Mouse (Mus musculus) cortical plate, adult 2 months (tissue): Measurements from ENCODE around the gene Ano2. TPM values are rescaled to one million over a fixed set of nuclear protein-coding genes. Genes with fewer than 3 reads are reported as not detected.
A peak's percentile ranks its signal among the peaks of the same experiment; 100 is the strongest.

Source experiments
- H3K27ac ChIP-seq: fragments of 200-500 bp; 2 replicates; pipeline ENCODE4 v1.5.1; 2012; ENCODE audit warnings: low read length, control low read depth, inconsistent platforms; ENCODE audit not compliant: insufficient read depth
- H3K4me1 ChIP-seq: fragments of 200-500 bp; 2 replicates; pipeline ENCODE4 v1.6.1; 2011; ENCODE audit warnings: low read length; ENCODE audit not compliant: control insufficient read depth, insufficient read depth
- H3K4me3 ChIP-seq: fragments of 200-500 bp; 2 replicates; pipeline ENCODE4 v1.5.1; 2011; ENCODE audit warnings: mild to moderate bottlenecking, low read length, control low read depth; ENCODE audit not compliant: insufficient read depth
- CTCF ChIP-seq: fragments of 200-500 bp; IDR thresholded peaks from 2 replicates; pipeline ENCODE4 v1.5.1; 2011; ENCODE audit warnings: mild to moderate bottlenecking, control low read depth, low read length; ENCODE audit not compliant: insufficient read depth; ENCODE audit errors: extremely low read depth
- POLR2A ChIP-seq: fragments of 200-500 bp; IDR thresholded peaks from 2 replicates; pipeline ENCODE4 v1.6.1; 2011; ENCODE audit warnings: mild to moderate bottlenecking, low read length, control low read depth; ENCODE audit not compliant: insufficient read depth; ENCODE audit errors: extremely low read depth
- polyA plus RNA-seq: library from polyadenylated mRNA; depleted of rRNA; stranded (reverse); fragments of >200 nt; gene quantifications from 2 replicates; pipeline ENCODE4 v1.2.3, GENCODE M21; 2012

Ano2 gene
- polyA plus RNA-seq, 1 experiment: 3.0 TPM

- Histone ChIP-seq H3K27ac (no peak overlapping the region), H3K4me3 (no peak overlapping the region), H3K4me1 (no peaks in the 10 kb centered on the region)
- no peak for TF ChIP-seq POLR2A
- TF ChIP-seq CTCF: no peak
Measured at GRCm38 (mm10) chr6:125879306-125879705, 189.1 kb downstream of the Ano2 start.

DNA sequence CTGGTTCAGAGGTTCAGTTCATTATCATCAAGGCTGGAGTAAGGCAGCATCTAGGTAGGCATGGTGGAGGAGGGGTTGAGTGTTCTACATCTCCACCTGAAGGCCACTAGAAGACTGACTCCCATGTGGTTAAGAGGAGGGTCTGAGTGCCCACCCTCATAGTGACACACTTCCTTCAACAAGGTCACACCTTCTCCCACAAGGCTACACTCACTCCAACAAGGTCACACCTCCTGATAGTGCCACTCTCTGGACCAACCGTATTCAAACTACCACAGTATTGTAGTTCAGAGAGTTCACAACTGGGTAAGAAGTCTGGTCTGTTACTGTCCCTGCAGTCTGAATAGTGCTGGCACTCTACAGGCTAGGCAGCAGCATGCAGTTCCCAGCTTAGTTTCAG lies 198.4 kb downstream of the Ano2 start:
- no peak for TF ChIP-seq CTCF
- TF ChIP-seq POLR2A: no peak
- Histone ChIP-seq H3K4me1 (no peaks in the 10 kb centered on the region), H3K27ac (no peak overlapping the region), H3K4me3 (no peak overlapping the region)

GRCm38 (mm10) chr6:125894340-125894739 lies 204.1 kb downstream of the Ano2 start:
- TF ChIP-seq POLR2A (no peak), CTCF (no peak)

DNA sequence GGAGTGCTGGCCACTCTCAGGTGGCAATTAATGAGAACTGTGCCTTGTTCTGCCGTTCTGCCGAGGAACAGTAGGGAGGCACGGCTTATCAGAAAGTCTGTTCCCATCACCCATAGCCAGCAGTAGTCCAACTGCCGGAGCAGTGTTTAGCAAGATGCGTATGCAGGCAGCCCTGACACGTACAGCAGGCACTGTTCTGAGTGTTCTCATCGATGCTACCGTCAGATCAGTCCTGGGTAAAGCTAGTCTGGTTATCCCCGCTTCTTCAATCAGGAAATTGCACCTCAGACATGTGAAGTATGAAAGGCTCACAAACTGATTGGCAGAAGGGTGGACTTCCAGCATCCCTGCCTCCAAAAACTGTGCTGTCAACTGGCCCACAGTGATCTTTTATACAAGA lies 224.2 kb downstream of the Ano2 start:
- Histone ChIP-seq H3K4me3 (no peak overlapping the region), H3K27ac (no peak overlapping the region), H3K4me1 (no peaks in the 10 kb centered on the region)
- no peak for TF ChIP-seq POLR2A
- no peak for TF ChIP-seq CTCF

More at GRCm38 (mm10) chr6:125894340-125894739, 204.1 kb downstream of the Ano2 start:
- Histone ChIP-seq H3K4me1 (no peaks in the 10 kb centered on the region), H3K4me3 (no peak overlapping the region), H3K27ac (no peak overlapping the region)

DNA sequence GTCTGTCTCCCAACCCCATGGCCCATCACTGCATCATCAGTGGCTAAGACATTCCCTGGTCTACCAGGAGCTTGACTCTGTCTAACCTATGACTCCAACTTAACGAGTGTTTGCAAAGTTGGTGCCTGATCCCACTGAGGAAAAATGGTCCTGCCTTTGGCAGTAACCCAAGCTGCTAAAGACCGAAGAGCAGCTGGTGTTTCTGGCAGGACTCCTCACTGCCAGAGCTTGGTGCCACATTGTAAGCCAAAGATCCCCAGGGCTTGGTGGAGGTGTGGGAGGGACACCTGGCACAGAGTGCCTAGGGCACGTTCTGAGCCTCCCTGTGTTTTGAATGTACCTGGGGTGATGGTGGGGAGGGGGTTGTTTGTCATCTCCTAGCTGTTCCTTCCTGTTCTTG lies 232.5 kb downstream of the Ano2 start:
- Histone ChIP-seq H3K4me1 (no peaks in the 10 kb centered on the region), H3K4me3 (no peak overlapping the region), H3K27ac (no peak overlapping the region)
- TF ChIP-seq POLR2A (no peak), CTCF (no peak)

GRCm38 (mm10) chr6:125924979-125925378 lies 234.8 kb downstream of the Ano2 start:
- no peak overlapping the region for H3K4me3 ChIP-seq
- no peak overlapping the region for H3K27ac ChIP-seq
- no peak for TF ChIP-seq CTCF
- H3K4me1 ChIP-seq: no peaks in the 10 kb centered on the region

DNA sequence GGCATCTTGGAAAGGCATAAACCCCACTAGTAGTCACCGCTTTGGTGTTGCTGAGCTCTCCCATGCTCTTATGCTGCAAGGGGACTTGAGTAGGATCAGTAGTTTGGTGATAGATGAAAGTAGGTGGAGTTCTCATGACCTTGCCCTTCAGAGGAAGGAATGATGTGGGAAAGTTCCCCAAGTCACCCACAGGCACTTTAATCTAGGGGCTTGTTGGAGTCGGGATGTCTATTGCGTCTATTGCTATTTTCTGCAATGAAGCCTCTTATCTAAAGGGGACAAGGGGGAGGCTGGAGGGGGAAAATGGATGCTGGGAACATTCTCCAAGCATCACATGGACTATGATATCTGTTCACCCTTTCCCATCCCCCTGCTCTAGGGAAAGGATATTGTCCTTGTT lies 235.6 kb downstream of the Ano2 start:
- Histone ChIP-seq H3K4me1 (no peaks in the 10 kb centered on the region), H3K27ac (no peak overlapping the region), H3K4me3 (no peak overlapping the region)
- TF ChIP-seq POLR2A: no peak
- TF ChIP-seq CTCF: no peak

DNA sequence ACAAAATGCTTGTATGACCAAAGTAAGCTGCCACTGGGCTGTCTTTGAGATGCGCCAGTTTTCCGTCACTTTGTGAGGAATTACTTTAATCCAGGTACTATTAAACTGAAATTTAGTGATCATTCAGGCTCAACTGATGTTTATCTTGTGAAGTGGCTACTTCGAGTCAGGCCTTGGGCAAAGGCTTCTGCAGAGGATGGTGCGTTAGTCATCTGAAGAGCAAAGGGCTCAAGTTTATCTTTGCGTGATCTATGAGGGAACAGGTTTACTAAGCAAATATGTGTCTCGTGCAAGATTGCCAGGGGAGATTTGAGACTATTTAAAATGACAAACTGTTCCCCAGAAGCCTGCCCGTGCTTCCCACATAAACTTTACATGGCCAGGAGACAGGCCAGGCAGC lies 241.7 kb downstream of the Ano2 start:
- TF ChIP-seq POLR2A (no peak), CTCF (no peak)
- no peaks in the 10 kb centered on the region for H3K4me1 ChIP-seq
- H3K4me3 ChIP-seq: no peak overlapping the region
- no peak overlapping the region for H3K27ac ChIP-seq

DNA sequence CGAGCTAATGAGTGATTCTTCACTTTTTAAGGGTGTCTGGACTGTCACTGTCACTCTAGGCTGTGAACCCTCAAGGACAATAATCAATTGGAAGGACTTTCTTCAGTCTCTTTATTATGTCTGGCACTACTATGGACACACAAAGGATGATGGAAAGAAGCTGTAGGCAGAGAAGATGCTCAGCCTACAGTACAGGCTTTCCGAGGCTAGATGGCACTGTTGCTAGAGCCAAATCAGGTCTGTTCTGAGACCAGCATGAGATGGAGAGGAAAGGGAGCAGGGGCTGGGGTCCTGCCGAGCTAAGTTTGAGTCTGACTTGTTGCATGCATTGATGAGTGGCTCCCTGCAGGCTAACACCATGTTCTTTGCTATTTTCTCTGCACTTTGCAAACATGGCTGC lies 264.7 kb downstream of the Ano2 start:
- H3K27ac ChIP-seq: no peak overlapping the region
- no peaks in the 10 kb centered on the region for H3K4me1 ChIP-seq
- TF ChIP-seq POLR2A (no peak), CTCF (peak; percentile 85)
- no peak overlapping the region for H3K4me3 ChIP-seq

DNA sequence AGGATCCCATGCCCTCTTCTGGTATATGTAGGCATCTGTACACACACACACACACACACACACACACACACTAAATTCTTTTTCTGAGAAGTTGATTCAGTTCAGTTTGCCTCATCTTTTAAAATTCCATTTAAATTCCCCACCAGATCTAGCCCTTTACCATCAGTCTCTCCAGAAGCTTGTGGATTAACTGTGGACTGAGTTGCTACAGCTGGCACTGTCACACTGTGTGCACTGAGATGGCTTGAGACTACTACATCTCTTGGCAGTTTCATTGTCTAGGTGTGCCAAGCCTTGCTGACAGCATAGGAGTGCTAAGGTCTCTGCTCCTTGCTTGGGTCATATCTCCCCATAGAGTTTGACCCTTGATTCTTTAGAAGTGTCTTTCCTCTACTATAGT lies 283.3 kb downstream of the Ano2 start:
- no peaks in the 10 kb centered on the region for H3K4me1 ChIP-seq
- H3K4me3 ChIP-seq: no peak overlapping the region
- TF ChIP-seq POLR2A (no peak), CTCF (no peak)
- H3K27ac ChIP-seq: no peak overlapping the region
